Mouse (Mus musculus): ENCODE data around the gene Hdac1.
A peak's percentile ranks its signal among the peaks of the same experiment; 100 is the strongest.

Gene Hdac1

DNA sequence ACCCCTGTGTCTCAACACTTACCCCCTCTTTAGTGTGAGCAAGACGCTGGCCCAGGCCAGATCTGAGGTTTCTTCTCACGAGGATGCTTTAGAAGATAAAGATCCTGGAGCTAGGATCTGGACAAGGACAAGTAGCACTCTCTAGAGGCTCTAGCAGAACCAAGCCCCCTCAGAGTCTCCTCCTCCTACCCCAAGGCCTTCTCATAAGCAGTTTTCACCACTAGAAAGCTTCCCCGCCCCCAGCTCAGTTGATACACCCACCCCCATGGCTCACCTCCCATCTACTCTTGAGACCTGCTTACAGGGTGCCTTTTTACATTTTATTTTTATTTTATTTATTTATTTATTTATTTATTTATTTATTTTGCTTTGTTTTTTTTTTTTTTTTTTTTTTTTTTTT is 32.9 kb downstream of the Hdac1 start:
- no peak for DNase-seq

DNA sequence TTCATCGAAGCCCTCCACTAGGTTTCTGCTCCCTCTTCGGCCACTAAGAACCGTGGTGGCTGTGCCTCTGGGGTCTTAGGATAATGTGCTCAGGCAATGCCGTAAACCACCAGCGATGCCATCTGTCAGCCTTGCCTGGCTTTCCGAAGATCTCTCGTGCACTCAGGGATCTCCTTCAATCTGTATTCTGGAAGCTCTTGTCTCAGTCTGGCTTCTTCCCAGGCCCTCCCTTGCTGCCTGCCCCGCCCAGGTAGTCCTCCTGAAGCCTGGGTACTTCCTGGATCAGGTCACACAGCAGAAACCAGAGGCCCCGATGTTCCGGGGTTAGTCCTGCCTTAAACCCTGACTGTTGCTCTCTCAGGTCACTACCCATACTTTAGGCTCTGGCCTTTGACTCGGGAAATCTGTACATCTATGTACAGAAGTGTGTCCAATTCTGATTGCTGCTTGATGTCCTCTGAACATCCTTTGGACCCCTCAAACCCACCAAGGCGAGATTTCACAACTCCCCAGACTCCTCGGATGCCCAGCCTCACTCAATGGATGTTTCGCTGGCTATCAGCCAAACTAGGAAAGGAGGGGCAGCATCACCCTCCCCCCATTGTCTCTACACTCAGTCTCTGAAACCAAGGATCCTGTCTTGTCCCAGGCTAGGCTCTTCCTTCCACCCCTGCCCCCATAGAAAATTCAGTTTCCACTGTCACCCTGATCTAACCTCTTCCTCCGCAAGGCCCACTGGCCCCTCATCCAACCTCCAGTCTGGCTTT is 33.5 kb downstream of the Hdac1 start:
- no peak for DNase-seq

DNA sequence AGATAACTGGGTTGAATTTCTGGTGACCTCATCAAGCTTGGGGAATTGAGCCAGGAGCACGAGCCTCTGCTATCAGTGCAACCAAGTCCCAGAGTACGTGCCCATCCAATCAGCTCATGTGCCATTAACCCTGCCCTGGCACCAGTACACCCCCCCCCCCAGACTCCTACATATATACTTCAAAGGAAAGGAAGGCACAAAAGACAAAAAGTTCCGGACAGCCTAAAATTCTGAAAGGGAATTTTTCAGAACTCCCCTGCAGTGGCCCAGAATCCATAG is 34.3 kb downstream of the Hdac1 start:
- DNase-seq: no peak

DNA sequence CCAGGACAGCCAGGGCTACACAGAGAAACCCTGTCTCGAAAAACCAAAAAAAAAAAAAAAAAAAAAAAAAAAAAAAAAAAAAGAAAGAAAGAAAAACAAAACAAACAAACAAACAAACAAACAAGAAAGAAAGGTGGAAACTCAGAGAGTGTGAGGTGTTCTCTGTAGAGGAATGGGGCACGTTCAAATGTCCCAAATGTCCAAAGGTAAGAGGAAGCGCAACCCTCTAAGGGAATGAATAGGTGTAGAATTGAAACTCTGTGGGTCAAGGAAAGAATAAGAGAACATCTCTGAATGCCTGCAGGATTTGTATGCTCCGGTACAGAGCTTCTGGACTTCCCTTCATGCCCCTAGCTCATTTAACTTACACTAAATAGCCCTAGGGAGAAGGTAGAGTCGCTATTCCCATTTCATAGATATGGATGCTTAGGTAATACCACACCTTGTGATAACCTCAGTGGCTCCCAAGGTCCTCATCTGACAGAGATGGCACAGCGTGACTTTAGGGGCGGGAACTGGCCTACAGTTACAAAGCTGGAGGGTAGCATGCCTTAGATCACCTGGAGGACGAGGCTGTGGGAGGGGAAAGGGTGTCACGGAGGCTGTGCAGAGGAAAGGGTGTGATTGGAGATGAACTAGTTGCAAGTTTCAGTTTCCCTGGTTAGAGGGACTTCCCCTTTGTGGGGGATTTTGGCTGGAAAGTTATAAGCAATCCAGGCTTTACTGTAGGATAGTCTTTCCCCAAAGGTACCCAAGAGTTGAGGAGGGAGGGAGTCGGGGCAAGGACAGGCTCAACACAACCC is 34.9 kb downstream of the Hdac1 start:
- DNase-seq: no peak

DNA sequence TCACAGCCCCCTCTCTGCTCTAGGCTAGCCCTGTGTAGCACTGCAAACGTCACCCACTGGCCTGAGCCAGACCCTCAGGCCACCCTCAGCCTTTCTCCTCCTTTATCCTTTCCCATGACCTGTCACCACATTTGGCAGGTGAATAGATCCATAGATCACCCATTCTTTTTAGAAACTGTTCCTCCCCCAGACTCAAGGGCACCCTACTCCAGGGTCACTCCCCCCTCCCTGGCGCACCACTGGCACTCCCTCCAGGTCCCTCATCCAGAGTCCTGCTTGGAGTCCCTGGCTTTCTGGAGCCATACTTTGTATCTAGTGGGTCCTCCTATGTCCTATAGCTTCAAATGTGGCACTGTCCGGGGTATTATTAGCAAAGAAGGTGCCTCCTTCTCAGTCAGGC is 37.0 kb downstream of the Hdac1 start:
- DNase-seq: no peak

DNA sequence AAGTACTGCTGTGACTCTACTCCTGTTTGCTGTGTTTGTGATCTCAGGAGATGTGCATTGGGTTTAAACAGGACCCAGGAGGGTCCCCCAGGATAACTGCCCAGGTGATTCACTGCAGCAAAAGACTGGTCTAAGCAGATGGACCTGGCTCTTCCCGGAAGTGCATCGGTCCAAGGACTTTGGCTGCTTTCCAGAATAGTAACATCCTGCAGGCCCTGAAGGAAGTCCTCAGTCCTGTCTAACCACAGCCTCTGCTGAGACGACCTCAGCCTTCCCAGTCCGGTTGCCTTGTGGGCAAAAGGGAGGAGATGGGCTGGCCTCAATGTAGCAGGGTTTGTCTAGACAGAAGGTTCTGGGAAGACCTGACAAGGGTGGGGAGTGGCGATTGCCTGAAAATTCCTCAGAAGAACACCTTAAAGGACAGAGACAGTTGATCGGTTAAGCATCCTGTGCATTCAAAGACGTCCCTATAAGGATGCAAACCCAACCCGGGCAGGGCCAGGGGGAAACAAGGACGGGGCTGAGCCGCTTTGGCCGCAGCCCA is 39.5 kb downstream of the Hdac1 start:
- DNase-seq: no peak

DNA sequence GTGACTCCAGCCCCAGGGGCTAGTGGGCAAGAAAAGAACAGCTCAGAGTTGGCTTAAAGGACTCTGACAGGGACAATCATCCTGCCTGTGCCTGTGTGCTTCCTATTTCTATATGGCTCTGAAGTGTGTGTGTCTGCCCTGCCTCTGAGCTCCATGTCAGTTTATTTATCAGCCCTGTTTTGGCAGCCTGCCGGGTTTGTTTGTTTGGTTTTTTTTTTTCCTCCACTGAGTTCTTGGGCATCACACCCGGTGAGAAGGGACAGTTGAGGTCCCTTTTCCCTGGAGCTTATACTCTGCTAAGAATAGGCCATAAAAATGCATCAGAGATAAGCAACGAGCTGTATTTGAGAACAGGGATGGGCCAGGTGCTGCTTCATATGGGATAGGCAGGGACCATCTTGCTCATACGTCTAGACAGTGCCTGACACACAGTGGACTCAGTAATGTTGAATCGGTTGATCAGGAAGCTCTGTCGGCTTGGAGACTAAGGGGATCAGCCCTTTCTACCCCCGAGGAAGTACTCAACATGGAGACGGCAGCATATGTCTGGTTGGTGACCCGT is 40.1 kb downstream of the Hdac1 start:
- DNase-seq: no peak

DNA sequence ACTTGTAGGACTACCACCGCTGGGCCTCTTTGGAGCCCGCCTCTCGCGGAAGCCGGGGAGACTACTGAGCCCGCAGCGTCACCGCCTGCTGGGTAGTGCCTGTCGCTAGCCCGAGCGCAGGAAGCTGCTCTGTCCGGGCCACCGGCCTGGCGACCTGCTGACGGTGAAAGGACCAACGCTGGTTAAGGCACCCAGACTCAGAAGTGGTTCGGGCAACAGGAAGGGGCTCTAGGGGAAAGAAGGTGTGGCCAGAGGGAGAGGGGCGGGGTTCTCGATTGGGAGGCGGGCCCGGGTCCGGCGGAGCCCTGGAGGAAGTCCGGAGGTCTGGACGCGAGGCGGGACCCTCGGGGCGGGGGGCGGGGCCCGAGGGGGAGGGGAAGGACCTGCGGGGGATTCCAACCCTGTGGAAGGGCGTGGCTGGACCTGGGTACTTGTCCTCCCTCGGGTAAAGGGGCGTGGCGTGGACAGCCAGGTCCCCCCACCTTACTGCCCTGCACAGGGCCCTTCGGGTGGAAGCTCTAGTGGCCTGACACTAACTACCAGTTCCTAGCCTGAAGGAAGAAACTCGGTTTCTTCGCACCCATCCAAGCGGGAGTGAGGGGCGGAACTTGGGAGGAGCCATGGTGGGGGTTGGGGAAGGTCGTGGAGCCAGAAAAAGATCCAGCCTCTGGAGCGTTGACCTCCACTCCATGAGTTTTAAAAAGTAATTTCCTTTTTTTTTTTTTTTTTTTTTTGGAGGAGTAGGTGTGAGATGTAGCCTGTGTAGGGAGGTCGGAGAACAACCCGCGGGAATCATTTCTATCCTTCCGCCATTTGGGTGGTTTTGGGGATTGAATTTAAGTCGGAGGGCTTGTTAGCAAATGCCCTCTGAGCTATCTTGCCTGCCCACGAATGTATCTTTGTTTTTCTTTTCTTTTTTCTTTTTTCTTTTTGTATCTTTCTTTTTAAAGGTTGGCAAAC is 41.6 kb downstream of the Hdac1 start:
- peak; percentile 30 for DNase-seq

DNA sequence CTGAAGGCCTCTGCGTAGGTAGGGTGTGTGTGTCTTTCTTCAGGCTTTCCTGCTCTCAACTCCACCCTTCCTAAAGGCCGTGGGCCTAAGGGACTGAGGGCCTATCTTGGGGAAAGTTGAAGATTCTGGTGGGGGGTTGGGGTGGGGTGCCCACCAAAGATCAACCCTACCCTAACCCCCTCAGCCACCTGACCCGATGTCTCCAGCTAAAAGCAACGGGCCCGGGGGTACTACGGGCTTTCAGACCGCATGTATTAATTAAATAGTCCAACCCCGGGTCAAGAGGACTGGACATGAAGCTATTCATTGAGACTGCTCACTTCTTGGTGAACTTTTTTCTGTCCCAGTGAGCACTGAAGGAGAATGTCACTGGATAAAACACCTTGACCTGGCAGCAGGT is 42.5 kb downstream of the Hdac1 start:
- no peak for DNase-seq

DNA sequence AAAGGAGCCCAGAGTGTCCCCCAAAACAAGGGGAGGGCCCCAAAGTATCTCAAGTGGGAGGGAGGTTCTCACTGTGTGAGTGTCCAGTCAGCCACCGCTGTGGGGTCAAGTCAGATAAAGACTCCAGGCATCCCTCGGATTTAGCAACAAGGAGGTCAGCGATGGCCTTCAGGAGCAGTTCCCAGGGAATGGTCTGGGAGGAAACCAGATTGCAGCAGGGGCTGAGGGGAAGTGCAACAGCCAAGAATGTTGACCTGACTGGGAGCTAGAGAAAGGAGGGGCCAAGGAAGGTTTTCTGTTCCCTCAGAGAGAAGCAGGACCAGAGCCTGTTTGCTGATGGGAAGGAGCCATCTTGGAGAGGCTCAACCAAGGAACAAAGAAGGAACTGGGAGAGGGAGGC is 43.6 kb downstream of the Hdac1 start:
- DNase-seq: no peak

DNA sequence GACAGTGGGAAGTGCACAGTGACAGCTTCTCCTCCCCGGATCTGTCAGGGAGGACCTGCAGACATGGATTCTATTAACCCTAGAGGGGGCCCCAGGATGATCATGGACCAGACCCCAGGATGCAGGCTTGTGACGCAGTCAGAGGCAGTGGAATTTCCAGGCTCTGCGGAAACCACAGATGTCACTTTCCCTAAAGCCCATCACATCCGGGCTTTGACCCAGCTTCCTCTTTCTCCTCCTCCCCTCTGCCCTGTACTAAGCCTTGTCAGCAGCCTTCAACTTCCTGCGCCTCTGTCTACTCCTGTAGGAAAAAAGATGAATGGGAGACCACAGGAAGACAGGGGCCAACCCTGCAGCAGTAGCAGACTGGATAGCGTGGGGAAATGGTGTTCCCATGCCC is 45.9 kb downstream of the Hdac1 start:
- no peak for DNase-seq

DNA sequence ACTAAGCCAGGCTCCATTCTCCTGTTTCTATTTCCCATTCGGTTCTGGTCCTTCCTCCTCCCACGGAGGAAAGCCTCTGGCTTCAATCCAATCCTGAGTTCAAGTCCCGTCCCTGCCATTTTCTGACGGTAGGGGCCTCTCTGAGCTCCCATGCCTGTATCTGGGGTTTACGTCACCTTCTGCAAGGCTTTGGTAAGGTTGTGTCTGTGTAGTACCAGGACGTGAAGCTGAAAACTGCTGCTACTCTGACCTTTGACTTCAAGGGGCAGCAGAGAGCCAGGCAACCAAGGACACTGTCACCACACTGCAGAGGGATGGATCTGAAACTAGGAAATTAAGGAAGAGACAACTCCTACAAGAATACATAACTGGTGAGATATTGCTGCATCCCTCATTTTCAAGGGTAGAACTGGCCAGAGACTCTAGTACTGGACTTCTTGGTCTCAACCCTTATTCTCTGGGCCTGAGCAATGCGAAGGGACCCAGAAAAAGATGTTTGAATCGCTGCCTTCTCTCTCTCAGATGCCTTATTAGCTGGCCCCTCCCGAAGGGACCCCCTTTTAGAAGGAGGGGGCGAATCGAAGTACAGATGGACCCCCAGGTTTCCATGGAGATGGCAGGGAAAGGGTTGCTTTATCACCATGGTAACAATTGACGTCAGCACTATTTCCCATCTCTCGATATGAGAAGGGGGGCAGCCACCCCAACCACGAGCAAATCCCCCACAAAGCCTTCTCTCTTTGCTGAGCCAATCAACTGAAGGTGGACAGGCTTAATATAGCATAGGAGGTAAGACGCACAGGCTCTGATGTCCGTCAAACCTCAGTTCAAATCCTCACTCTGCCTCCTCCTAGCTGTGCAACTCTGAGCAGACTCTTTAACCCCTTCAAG is 46.6 kb downstream of the Hdac1 start:
- no peak for DNase-seq

DNA sequence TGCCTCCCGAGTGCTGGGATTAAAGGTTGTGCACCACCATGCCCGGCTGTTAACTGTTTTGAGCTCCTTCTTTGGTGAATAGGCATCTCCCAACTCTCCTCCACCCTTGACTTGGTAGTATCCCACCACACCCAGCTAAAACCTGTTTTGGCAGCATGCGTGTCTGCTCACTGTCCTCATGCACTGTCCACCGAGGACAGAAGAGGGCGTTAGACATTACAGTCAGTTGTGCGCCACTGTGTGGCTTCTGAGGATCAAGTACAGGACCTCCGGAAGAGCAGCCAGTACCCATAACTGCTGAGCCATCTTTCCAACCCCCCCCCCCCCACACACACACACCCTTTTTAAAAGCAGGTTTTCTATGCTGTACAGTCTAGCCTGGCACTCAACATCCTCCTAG is 47.8 kb downstream of the Hdac1 start:
- no peak for DNase-seq

DNA sequence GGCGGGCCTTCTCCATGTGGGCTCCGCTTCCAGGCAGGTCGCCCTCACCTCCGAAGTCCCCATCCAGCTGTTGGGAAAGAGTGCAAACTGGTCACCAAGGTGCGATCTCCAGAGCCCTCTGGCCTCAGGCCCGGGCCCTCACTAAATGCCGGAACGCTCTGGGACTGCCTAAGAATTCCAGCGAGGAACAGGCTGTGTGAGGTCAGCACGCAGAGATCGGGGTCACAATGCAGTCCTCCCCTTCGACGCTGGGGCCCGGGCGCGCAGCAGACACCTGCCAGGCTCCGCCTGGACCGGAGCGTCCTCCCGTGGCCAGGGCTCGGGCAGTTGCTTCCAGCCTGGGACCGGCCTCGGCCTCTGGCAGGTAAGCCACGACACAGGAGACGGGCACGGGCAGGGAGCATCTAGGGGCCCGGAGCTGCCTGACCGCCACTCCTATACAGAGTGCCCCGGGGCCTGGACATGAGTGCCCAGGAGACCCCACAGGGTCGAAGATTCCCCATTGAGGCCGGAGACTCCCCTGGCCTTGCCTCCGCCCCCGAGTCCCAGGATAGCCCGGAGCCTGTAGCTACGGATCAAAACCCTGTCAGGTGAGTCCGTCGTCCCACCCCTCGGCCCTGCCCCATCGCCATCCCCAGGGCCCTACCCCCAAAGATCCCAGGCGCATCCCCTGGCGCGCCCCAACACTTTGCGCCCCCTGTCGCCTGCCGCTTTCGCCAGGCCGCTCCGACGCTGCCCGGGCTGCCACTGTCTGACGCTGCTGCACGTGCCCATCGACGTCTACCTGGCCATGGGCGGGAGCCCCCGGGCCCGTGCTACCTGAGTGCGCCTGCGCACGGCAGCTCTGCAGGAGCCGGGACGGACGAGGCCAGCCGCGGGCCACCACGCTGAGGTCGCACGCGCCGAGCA is 51.3 kb downstream of the Hdac1 start, which contains the start of the genes Tssk3 and Fam229a:
Gene Tssk3, minus strand, starts transcription at position 51 of the 909 bp plus-strand sequence.
Gene Fam229a, plus strand, starts transcription at position 219 of the 909 bp plus-strand sequence.
- peak; percentile 70 for DNase-seq

DNA sequence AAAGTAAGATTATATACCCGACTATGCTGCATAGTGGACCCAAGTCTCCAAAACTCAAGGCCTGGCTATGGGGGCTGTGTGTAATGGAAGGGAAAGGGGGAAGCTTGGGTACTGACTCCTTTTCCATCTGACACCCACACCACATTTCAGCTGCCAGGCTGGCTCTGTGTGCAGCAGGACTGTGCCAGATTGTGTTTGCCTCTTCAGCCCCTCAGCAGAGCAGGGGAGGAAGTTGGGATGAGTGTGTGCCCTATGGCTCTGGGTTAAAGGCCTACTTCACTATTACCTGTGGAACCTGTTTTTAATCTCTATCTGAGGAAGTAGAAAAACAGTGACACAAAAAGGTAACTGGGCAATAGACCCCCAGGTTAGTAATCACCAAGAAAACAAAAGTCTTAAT is 61.4 kb downstream of the Hdac1 start:
- DNase-seq: no peak

DNA sequence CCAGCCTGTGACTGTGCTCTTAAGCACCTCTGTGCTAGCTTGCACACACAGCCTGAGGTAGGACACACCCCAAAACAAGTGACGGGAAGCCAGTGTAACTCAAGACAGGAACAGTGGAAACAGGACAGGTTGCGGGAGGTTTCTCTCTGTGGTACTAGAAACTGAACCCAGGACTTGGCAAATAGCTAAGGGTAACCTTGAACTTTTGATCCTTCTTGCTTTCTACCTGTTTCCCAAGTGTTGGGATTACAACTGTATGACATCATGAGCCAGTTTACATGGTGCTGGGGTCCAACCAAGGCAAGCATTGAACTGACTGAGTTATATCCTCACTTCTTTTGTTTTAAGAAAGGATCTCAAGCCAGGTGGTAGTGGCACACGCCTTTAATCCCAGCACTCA is 62.6 kb downstream of the Hdac1 start:
- no peak for DNase-seq

DNA sequence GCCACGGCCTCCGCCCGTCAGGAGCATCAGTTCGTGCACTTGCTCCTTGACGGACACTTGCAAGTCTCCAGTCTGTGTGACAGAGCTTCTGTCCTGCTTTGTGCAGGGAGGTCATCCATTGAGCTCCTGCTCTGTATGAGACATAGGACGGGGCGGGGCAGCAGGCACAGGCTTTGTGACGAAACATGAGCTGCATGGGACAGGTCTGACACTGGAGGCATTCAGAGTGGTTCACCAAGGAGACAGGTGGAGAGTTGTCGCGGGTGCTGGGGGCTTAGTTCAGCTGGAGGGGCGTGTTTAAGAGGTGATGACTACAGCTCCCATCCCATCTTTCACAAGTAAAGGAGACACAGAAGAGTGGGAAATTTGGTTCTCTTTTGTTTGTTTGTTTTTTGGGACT is 66.5 kb downstream of the Hdac1 start:
- no peak for DNase-seq

Data from cerebellum, adult 11-12 months (tissue).